Mouse (Mus musculus): Measurements from ENCODE around the gene Best2.
A peak's percentile ranks its signal among the peaks of the same experiment; 100 is the strongest.

GRCm38 (mm10) chr8:84969241-84970134 is 44.8 kb downstream of the Best2 start, which contains the start of the genes Gm49661, Prdx2 and Rnaseh2a:
- 0 out of 2 replicates have a peak, but pooled peaks have one; percentile 2 for TF ChIP-seq CTCF (IDR thresholded peaks at IDR 0.05; ENCODE audit: low read depth)
- peak; percentile 52 for TF ChIP-seq EP300 (IDR thresholded peaks at IDR 0.05; ENCODE audit: low read depth)

Measured in liver, embryonic 14.5 days (tissue).